Mouse (Mus musculus) bone marrow macrophage, adult 2 months (primary cell): ENCODE results near the gene Mpzl3.

Experiments
- CTCF ChIP-seq: IDR thresholded peaks from 2 replicates; pipeline ENCODE4 v1.5.1; 2012; ENCODE audit warnings: low read depth, mild to moderate bottlenecking, low read length, moderate library complexity
- POLR2A ChIP-seq: IDR thresholded peaks from 2 replicates; pipeline ENCODE4 v1.6.1; 2012; ENCODE audit warnings: mild to moderate bottlenecking, low read depth, low read length, borderline replicate concordance

DNA sequence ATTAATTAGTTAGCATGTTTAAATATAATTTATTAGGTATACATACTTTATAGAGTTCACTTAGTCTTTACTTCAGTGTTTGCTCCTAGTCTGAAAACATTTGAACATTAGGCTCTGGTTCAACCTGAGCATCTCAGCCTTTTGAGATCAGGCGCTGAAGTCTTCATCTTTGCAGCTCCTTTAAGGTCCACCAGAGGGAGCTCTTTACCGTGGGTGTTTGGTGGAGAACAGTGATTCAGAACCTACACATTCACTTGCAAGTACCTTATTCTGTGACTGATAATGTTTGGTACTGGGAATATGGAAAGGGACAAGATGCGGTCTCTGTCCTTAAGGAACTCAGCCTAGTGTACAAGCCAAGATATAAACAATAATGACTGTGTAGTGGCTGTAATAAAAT lies 32.2 kb upstream of the Mpzl3 start:
- TF ChIP-seq POLR2A (no peak), CTCF (no peak)
